Mouse (Mus musculus) heart, postnatal 0 days (tissue): ENCODE data around the gene Trim50.

Experiments
- CTCF ChIP-seq: IDR thresholded peaks from 2 replicates; pipeline ENCODE4 v1.5.1; 2016; ENCODE audit warnings: antibody characterized with exemption, control low read depth, low read depth
- EP300 ChIP-seq: IDR thresholded peaks from 2 replicates; pipeline ENCODE4 v1.6.1; 2016; ENCODE audit warnings: antibody characterized with exemption, low read depth

DNA sequence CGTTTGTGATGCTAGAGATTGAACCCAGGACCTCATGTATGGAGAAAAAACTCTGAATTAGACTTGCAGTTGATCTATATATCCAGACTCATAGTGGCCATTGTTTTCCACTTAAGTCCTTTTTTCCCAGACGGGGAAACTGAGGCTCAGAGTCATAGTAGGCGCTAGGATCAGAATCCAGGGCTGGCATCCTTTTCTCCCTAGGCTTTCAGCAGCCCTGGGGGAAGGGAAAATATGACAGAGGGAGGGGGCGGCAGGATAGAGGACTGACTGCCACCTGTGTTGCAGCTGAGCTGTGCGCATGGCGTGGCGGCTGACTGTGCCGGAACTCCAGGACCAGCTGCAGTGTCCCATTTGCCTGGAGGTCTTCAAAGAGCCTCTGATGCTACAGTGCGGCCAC lies at the start of gene Trim50:
- TF ChIP-seq CTCF, result no peak
- no peak for TF ChIP-seq EP300
